Mouse (Mus musculus) megakaryocyte, embryonic 14.5 days (primary cell): ENCODE results near the gene Prpsap1. TPM values are rescaled to one million over a fixed set of nuclear protein-coding genes. Genes with fewer than 3 reads are reported as not detected.

Experiments used
- H3K27me3 ChIP-seq: replicated peaks from 2 replicates; pipeline ENCODE3; 2012; ENCODE audit warnings: inconsistent platforms
- H3K36me3 ChIP-seq: replicated peaks from 2 replicates; pipeline ENCODE3; 2012; ENCODE audit warnings: low read length, inconsistent platforms, mixed read lengths
- H3K4me1 ChIP-seq: 2 replicates; pipeline ENCODE4 v1.6.1; 2012; ENCODE audit warnings: inconsistent platforms
- H3K4me3 ChIP-seq: replicated peaks from 2 replicates; pipeline ENCODE3; 2012; ENCODE audit warnings: moderate library complexity, mild to moderate bottlenecking, inconsistent platforms
- H3K9me3 ChIP-seq: 2 replicates; pipeline ENCODE4 v1.6.1; 2012; ENCODE audit warnings: inconsistent platforms
- FLI1 ChIP-seq: IDR thresholded peaks from 2 replicates; pipeline ENCODE4 v1.6.1; 2012; ENCODE audit warnings: low read length, inconsistent platforms, mixed read lengths
- GATA1 ChIP-seq: IDR thresholded peaks from 3 replicates; pipeline ENCODE4 v1.6.1; 2012; ENCODE audit warnings: mixed read lengths, low read length, inconsistent platforms, borderline replicate concordance
- polyA plus RNA-seq: library from polyadenylated mRNA; stranded (reverse); fragments of >175 nt; gene quantifications from 2 replicates; pipeline ENCODE4 v1.2.3, GENCODE M21; 2012; ENCODE audit warnings: low replicate concordance; ENCODE audit not compliant: insufficient read depth

Gene Prpsap1
- polyA plus RNA-seq, 1 experiment = 20.3 TPM

DNA sequence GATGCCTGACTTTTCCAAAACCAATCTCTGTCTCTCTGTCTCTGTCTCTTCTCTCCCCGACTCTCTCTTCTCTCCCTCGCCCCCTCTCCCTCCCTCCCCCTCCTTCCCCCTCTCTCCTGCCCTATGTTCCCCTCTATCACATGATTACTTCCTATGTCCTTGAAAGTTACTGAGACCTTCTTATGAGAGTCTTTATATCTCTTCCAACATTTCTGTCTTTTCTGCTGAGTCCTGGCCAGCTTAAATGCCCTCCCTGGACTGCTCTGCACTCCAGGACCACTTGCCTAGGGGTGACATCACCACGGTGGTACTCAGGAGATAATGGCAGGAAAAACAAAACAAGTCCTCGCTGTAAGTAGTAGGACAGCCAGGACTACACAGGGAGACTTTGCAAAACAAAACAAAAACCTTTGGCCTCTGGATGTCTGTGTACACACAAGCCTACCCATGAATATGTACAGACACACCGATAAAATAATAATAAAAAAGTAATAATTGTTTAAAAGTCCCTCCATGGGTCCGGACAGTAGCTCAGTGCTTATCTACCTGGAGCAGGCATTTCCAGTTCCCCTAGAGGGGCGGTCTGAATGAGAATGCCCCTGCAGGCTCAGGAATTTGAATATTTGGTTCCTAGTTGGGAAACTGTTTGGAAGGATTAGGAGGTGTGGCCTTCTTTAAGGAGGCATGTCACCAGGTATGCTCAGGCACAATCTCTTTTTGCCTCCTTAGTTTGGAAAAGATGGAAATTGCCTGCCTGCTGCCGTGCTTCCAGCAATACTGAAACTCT lies 69.2 kb downstream of the Prpsap1 start:
- peak overlapping the region; percentile 89 for H3K4me3 ChIP-seq
- peaks cover 18% of the 10 kb centered on the region for H3K27me3 ChIP-seq
- TF ChIP-seq GATA1 (no peak), FLI1 (no peak)
- peaks cover 49% of the 10 kb centered on the region for H3K4me1 ChIP-seq
- H3K9me3 ChIP-seq = 0 out of 2 replicates have a peak, but pooled peaks cover 3% of the 10 kb centered on the region
- H3K36me3 ChIP-seq = no peaks in the 10 kb centered on the region

DNA sequence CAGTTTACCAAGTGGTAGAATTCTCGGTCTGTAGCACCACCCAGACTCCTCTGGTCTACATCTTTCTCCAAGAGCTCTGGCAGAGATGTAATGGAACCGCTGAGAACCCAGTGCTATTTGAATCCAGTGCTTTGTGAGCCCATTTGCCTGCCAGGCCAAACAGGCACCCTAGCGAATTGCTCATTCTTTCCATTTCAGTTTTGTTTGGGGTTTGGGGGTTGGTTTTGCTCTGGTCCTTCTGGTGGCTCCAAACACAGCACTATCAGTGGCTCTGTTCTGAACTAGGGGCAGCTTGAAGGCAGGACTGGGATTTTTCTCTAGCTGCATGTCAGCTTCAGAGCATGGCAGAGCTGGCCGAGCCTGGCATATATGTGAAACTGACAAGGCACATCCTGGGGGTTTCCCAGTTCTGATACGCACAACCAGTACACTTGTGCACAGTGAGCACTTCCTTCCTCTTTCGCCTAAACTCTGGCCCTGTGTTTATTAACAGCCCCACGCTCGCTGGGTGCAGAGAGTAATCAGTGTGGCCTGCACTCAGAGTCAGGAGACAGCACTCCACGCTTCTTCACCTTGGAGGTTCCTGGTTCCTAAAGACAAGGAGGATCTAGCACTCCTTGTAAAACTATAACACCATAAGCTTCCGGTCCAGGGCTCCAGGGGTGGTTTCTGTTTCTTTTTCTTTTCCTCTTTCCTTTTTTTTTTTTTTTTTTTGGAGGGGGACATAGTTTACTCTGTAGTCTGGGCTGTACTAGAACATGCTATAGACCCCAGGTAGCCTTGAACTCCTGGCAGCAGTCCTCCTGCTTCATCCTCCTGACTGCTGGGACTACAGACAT lies 70.0 kb downstream of the Prpsap1 start:
- peak overlapping the region; percentile 89 for H3K4me3 ChIP-seq
- TF ChIP-seq FLI1 (no peak), GATA1 (no peak)
- H3K9me3 ChIP-seq = 0 out of 2 replicates have a peak, but pooled peaks cover 3% of the 10 kb centered on the region
- H3K4me1 ChIP-seq = peaks cover 43% of the 10 kb centered on the region
- H3K27me3 ChIP-seq = peaks cover 19% of the 10 kb centered on the region
- H3K36me3 ChIP-seq = no peaks in the 10 kb centered on the region

DNA sequence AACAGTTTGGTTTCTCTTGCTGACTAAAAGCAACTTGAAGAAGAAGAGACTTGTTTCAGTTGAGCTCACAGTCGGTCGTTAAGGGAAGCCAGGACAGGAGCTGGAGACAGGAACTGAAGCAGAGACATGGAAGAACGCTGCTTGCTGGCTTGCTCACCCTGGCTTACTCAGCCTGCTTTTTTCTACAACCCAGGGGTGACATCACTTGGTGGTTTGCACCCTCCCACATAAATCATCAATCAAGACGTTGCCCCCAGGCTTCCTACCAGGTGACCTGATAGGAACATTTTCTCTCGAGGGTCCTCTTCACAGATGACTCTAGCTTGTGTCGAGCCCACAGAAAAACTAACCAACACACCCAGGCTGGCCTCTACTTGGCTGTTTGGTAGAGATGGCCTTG lies 70.8 kb downstream of the Prpsap1 start:
- H3K4me3 ChIP-seq = no peak overlapping the region
- peaks cover 45% of the 10 kb centered on the region for H3K4me1 ChIP-seq
- H3K36me3 ChIP-seq = no peaks in the 10 kb centered on the region
- H3K27me3 ChIP-seq = peaks cover 19% of the 10 kb centered on the region
- 0 out of 2 replicates have a peak, but pooled peaks cover 3% of the 10 kb centered on the region for H3K9me3 ChIP-seq
- TF ChIP-seq GATA1 (no peak), FLI1 (no peak)

DNA sequence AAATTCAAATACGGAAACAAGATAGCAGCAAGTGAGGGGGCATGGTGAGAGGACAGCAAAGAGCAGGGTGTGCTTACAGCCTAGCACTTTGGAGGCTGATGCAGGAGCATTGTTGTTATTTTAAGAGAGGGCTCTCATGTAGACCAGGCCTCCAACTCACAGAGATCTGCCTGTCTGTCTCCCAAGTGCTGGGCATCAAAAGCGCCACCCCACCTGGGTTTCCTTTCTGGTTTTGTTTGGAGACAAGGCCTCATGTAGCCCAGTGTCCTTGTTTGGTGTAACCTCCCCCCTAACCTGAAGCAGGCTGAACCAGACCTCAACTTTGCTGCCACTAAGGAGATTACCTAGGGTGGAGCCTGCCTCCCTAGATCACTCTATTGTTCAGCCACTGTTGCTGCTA lies 71.4 kb downstream of the Prpsap1 start:
- Histone ChIP-seq H3K4me3 (no peak overlapping the region), H3K27me3 (peaks cover 19% of the 10 kb centered on the region), H3K4me1 (peaks cover 51% of the 10 kb centered on the region), H3K36me3 (no peaks in the 10 kb centered on the region), H3K9me3 (peaks cover 5% of the 10 kb centered on the region)
- TF ChIP-seq FLI1 (no peak), GATA1 (no peak)

DNA sequence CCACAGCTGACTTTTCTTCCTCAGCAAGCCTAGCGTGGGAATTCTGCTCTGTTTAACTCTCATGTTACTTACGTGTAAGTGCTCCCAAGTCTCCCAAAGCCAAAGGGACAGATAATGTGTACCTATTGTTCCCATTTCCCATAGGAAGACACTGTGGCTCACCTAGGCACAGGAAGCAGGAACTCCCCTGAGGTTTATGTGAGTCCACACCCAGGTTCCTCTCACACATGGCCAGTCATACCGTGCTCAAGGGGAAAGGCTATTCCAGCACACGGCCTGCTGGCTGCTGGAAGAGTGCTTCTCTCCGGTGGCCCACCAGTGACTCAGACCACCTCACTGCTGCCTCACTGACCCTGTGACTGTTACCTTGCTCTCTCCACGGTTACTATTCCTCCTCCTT lies 72.9 kb downstream of the Prpsap1 start:
- Histone ChIP-seq H3K4me3 (peak overlapping the region; percentile 25), H3K27me3 (peaks cover 26% of the 10 kb centered on the region), H3K4me1 (peaks cover 60% of the 10 kb centered on the region), H3K36me3 (peaks cover 3% of the 10 kb centered on the region), H3K9me3 (peaks cover 10% of the 10 kb centered on the region)
- no peak for TF ChIP-seq FLI1
- TF ChIP-seq GATA1 = no peak

Other genes with a start within 250 kb of the Prpsap1 start
- 4.7 and 34.1 TPM in 2 replicates for gene Srp68, start 220.0 kb downstream of the Prpsap1 start, polyA plus RNA-seq
- not detected in 2 replicates for gene Galr2, start 213.3 kb downstream of the Prpsap1 start, polyA plus RNA-seq
- gene Exoc7, start 187.0 kb downstream of the Prpsap1 start, polyA plus RNA-seq = 2.7 and 6.7 TPM in 2 replicates
- 0.12 and 0.84 TPM in 2 replicates for gene Foxj1, start 158.8 kb downstream of the Prpsap1 start, polyA plus RNA-seq
- 1.2 and 1.8 TPM in 2 replicates for gene Rnf157, start 81.2 kb downstream of the Prpsap1 start, polyA plus RNA-seq
- 443 and 805 TPM in 2 replicates for gene Ubald2, start 60.1 kb downstream of the Prpsap1 start, polyA plus RNA-seq
- not detected in 2 replicates for gene Qrich2, start 28.0 kb downstream of the Prpsap1 start, polyA plus RNA-seq
- gene Sphk1, start 36.7 kb upstream of the Prpsap1 start, polyA plus RNA-seq = 0.10 and 3.5 TPM in 2 replicates
- gene Ube2o, start 87.2 kb upstream of the Prpsap1 start, polyA plus RNA-seq = 67.5 and 115 TPM in 2 replicates
- gene Aanat, start 92.2 kb upstream of the Prpsap1 start, polyA plus RNA-seq = 0.21 and 2.2 TPM in 2 replicates
- gene Rhbdf2, start 132.8 kb upstream of the Prpsap1 start, polyA plus RNA-seq = 22.9 and 66.2 TPM in 2 replicates
- gene Prcd, start 159.3 kb upstream of the Prpsap1 start, polyA plus RNA-seq = not detected in 2 replicates
- not detected in 2 replicates for gene Cygb, start 160.1 kb upstream of the Prpsap1 start, polyA plus RNA-seq